ENCODE assay signal across 18 mouse cellular contexts in genomic region chr1:168117367-168117766, GRCm38 (mm10).
A peak's percentile ranks its signal among the peaks of the same experiment; 100 is the strongest.
DNase-seq lines count a peak whose midpoint lies in the region; ATAC-seq and TF ChIP-seq lines count a peak whose summit lies in the region.
"Had no signal": no experiment of that assay in that cellular context is flagged by ENCODE, and none has a peak within 500 bp of the region (broad histone marks: within the 10 kb centered on the region; RNA-seq: fewer than 3 reads in every experiment).

No protein-coding gene starts in this region.

- no peak overlapping the region for H3K4me2 ChIP-seq in forebrain, postnatal 0 days (ENCODE audit: low read depth)
- H3K4me2 ChIP-seq in forebrain, embryonic 12.5 days = no peak overlapping the region
- H3K4me2 ChIP-seq: heart, embryonic 12.5 days had no signal

- no peaks in the 10 kb centered on the region for H3K36me3 ChIP-seq in forebrain, postnatal 0 days (ENCODE audit: insufficient read depth)
- H3K36me3 ChIP-seq in forebrain, embryonic 12.5 days (replicated peaks) = no peaks in the 10 kb centered on the region
- H3K36me3 ChIP-seq in E14TG2a.4 (ENCODE audit: insufficient read depth, low read length) = no peaks in the 10 kb centered on the region
- H3K36me3 ChIP-seq: embryonic facial prominence, embryonic 10.5 days; heart, embryonic 12.5 days had no signal

- no peaks in the 10 kb centered on the region for H3K9me3 ChIP-seq in forebrain, postnatal 0 days (ENCODE audit: low read length)
- H3K9me3 ChIP-seq in forebrain, embryonic 12.5 days = no peaks in the 10 kb centered on the region
- H3K9me3 ChIP-seq in E14TG2a.4 (ENCODE audit: low read length) = no peaks in the 10 kb centered on the region
- H3K9me3 ChIP-seq: embryonic facial prominence, embryonic 10.5 days; heart, embryonic 12.5 days had no signal

- no peaks in the 10 kb centered on the region for H3K4me1 ChIP-seq in forebrain, postnatal 0 days (ENCODE audit: insufficient read depth)
- H3K4me1 ChIP-seq in forebrain, embryonic 12.5 days = no peaks in the 10 kb centered on the region
- H3K4me1 ChIP-seq in E14TG2a.4 (replicated peaks; ENCODE audit: low read depth, low read length) = no peaks in the 10 kb centered on the region
- H3K4me1 ChIP-seq: embryonic facial prominence, embryonic 10.5 days had no signal

- TF ChIP-seq CTCF in forebrain, postnatal 0 days (IDR thresholded peaks at IDR 0.05; ENCODE audit: low read depth) = 0 out of 2 replicates have a peak, but pooled peaks have one; percentile 30
- peak; percentile 51 for TF ChIP-seq CTCF in layer of hippocampus, adult 2 months (conservative IDR thresholded peaks at IDR 0.05)
- TF ChIP-seq CTCF in E14TG2a.4 (conservative IDR thresholded peaks at IDR 0.05; ENCODE audit: low read length) = 0 out of 2 replicates have a peak, but pooled peaks have one; percentile 6
- peak; percentile 6; the same call in 1 of the 2 replicates for TF ChIP-seq CTCF in brain, embryonic 14.5 days (IDR thresholded peaks at IDR 0.05; ENCODE audit: borderline replicate concordance, extremely low read depth, insufficient read depth, insufficient read length)

- H3K4me3 ChIP-seq in forebrain, postnatal 0 days (ENCODE audit: low read depth, low read length) = no peak overlapping the region
- H3K4me3 ChIP-seq in forebrain, embryonic 12.5 days (replicated peaks) = no peak overlapping the region
- no peak overlapping the region for H3K4me3 ChIP-seq in layer of hippocampus, adult 2 months
- no peak overlapping the region for H3K4me3 ChIP-seq in E14TG2a.4 (replicated peaks; ENCODE audit: low read length)
- H3K4me3 ChIP-seq: embryonic facial prominence, embryonic 10.5 days; heart, embryonic 12.5 days had no signal

- H3K27me3 ChIP-seq in forebrain, postnatal 0 days (ENCODE audit: insufficient read depth, low read length) = no peaks in the 10 kb centered on the region
- no peaks in the 10 kb centered on the region for H3K27me3 ChIP-seq in forebrain, embryonic 12.5 days
- no peaks in the 10 kb centered on the region for H3K27me3 ChIP-seq in E14TG2a.4 (ENCODE audit: insufficient read depth, low read length)
- H3K27me3 ChIP-seq: heart, embryonic 12.5 days had no signal

- WGBS in forebrain, postnatal 0 days = 55% methylated on average over 4 of the region's 4 CpGs
- WGBS in forebrain, embryonic 12.5 days = 66% methylated on average over 4 of the region's 4 CpGs

- no peak overlapping the region for H3K27ac ChIP-seq in forebrain, postnatal 0 days (ENCODE audit: low read depth, low read length)
- H3K27ac ChIP-seq in forebrain, embryonic 12.5 days = no peak overlapping the region
- H3K27ac ChIP-seq in layer of hippocampus, adult 2 months = no peak overlapping the region
- H3K27ac ChIP-seq: embryonic facial prominence, embryonic 10.5 days had no signal

- TF ChIP-seq POLR2A in brain, embryonic 14.5 days (IDR thresholded peaks at IDR 0.05; ENCODE audit: borderline replicate concordance, extremely low read depth, insufficient read depth, insufficient read length, poor library complexity, severe bottlenecking) = no peak

- DNase-seq in forebrain, postnatal 0 days = no peak
- DNase-seq in layer of hippocampus, adult 2 months (ENCODE audit: low spot score in 2 of 2) = no peak
- DNase-seq in layer of hippocampus, adult 18-20 months (ENCODE audit: low spot score in 2 of 2) = no peak
- DNase-seq in brain, embryonic 14.5 days (ENCODE audit: low read depth) = peak; percentile 29
- DNase-seq in left cerebral cortex, adult 8-10 months (ENCODE audit: low spot score in 2 of 2) = no peak
- DNase-seq: adrenal gland, postnatal 14 days; B cell, adult 2 months; cerebellum, adult 18-20 months; cerebellum, adult 9-11 months; cerebellum, postnatal 36 days; gastrocnemius, postnatal 14 days had no signal

- no peak overlapping the region for H3K9ac ChIP-seq in forebrain, postnatal 0 days
- H3K9ac ChIP-seq in forebrain, embryonic 12.5 days = no peak overlapping the region
- H3K9ac ChIP-seq: heart, embryonic 12.5 days had no signal

- peak; percentile 42; the same call in 1 of the 2 replicates for ATAC-seq in forebrain, postnatal 0 days
- ATAC-seq in forebrain, embryonic 12.5 days (ENCODE audit: low FRiP score) = no peak
- ATAC-seq: CD4-positive, CD25-positive, alpha-beta regulatory T cell, adult 4 months; forebrain, embryonic 14.5 days; hindbrain, embryonic 16.5 days had no signal
